Mouse (Mus musculus) embryo, embryonic 10 days (tissue): ENCODE results near the gene Tmem189.
"Not testable (repeated sequence)": the region's sequence is repeated elsewhere in the genome, so short reads cannot be mapped to it uniquely, and the experiment has no call there.

Experiments
- DNase-seq: peaks from one replicate; pipeline ENCODE4 v3.0.0-alpha.2; 2015; ENCODE audit warnings: low spot score

Gene Tmem189

DNA sequence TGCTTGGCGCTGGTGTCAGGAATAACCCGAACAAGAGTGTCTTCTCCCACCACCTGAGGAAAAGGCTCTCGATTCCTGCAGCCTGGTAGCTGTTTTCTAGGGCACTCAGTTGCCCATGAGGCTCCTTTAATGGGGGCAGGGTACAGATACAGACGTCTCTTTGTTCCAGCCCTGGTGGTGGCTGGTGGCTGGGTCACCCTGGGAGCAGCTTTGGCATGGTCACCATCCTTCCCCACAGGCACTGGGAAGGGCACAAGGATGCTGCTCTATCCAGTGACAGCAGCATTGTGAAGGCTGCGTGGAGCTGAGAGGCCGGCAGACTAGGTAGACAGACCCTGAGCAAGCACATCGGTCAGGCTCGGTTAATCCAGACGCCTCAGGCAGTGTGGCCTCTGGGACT is 38.0 kb downstream of the Tmem189 start:
- DNase-seq = no peak

DNA sequence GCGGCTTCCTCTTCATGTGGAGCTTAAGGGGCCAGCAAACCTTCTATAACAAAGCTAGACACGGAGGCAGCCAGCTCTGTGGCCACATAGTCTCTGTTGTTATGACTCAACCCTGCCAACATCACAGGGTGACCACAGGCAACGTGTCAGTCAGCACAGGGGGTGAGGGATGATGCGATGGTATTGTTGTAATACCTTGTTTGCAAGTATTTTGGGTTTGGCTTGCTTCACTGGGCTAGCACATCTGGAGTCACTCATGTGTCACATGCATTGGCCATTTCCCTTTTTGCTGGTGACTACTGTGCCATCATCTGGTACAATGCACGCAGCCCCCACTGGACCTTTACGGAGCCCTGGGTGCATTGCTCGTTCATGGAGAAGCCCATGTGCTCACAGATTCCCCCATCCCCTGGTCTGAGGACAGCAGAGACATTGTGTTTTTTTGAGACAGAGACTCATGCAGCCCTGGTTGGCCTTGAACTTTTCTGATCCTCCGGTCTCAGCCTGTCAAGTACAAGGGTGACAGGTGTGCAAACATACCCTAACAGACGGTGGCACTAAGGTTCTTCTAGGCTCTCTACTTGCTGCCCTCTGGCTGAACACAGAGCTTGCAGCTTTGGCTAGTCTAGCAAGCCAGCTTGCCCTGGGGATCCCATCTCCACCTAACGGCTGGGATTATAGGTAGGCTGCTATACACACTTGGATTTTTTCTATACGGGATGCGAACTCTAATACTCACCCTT is 40.2 kb downstream of the Tmem189 start:
- DNase-seq = no peak

DNA sequence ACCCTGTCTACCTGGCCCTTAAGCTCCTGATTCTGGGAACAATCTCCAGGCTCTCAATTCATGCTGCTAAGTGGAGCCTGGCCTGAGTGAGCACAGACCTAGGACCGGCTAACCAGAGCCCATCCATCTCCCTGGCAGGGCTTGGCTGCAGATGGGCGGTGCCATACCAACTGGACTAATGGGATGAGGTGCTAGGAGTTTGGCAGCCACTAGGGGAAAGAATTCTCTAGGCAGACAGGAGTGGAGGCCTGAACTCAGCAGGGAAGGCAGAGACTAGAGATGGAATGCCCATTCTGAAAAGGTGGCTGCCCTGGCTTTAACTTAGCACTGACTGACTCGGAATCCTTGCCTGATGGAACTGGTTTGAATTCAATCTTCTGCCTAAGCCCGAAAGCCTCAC is 43.2 kb downstream of the Tmem189 start:
- peak; percentile 44 for DNase-seq

DNA sequence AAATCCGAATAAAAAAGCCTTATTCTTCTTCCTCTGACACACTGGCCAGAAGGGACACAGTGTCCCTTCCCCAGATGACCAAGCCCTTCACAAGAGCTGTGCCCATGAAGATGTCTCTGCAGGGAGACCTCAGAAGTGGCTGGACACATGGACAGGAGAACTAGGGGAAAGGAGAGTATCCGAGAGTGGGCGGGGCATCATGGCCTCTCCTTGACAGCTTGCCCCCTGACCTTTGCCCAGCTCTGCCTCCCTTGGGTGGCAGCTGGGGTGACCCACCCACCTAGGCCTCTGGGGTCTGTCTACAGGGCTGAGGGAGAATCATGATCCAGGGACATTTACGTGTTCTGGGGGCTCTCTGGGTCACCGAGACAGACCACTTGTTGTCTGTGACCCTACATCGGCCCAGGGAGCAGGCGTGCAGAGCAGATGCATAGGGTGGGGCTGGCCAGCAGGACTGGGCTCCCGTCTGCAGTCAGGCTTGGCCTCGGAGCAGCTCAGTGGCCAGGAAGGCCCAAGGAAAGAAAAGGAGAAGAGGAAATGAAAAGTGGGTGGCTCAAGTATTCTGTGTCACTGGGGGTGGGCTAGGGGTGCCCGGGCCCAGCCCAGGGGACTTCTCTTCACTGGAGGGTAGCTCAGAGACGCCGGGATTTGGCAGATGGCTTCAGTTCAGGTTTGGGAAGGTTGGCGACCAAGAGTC is 46.1 kb downstream of the Tmem189 start:
- not testable (repeated sequence) for DNase-seq

DNA sequence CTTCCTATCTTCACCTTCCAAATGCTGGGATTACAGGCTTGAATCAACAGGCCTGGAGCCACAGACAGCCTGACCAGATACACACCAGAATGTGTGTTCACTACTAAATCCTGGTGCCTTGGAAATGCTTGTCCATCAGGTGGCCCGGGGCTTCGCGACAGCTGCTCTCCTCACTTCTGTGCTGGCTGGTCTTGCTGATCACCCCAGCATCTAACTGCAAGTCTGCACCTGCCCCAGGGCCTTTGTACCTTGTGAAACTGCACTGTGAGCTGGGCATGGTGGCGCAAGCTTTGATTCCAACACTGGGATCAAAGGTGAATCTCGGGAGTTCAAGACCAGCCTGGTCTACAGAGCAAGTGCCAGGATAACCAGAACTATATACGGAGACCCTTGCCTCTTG is 47.5 kb downstream of the Tmem189 start:
- DNase-seq = no peak

DNA sequence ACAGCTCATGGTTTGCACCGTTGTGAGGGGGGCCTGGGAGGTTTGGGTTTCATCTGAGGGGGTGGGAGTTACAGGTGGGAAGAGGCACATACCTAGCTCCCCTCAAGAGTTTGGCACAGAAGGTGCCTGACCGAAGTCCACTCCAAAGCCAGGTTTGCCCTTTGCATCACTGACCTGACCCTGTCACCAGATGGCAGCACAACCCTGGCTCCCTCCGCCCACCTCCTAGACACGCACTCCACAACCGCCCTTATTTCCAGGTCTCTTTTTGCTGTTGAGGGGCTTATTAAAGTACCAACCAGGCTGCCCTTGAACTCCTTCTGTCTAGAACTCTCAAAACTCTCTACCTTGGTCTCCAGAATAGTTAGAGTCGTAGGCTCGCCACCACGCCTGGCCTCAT is 48.3 kb downstream of the Tmem189 start:
- peak; percentile 63 for DNase-seq

DNA sequence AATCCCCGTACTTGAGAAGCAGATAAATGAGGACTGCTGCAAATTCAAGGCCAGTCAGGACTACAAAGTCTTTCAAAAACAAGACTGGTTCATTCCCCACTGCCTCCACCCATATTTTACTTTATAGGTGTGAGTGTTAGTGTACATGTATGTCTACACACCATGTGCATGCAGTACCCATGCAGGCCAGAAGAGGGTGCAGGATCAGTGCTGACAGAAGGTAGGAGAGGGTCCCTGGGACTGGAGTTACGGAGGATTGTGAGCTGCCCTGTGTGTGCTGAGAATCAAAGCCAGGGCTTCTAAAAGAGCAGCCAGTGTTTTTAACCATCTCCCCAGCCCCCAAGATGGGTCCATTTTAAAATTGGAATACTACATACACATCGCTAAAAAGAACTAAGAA is 49.3 kb downstream of the Tmem189 start:
- DNase-seq = peak; percentile 47

DNA sequence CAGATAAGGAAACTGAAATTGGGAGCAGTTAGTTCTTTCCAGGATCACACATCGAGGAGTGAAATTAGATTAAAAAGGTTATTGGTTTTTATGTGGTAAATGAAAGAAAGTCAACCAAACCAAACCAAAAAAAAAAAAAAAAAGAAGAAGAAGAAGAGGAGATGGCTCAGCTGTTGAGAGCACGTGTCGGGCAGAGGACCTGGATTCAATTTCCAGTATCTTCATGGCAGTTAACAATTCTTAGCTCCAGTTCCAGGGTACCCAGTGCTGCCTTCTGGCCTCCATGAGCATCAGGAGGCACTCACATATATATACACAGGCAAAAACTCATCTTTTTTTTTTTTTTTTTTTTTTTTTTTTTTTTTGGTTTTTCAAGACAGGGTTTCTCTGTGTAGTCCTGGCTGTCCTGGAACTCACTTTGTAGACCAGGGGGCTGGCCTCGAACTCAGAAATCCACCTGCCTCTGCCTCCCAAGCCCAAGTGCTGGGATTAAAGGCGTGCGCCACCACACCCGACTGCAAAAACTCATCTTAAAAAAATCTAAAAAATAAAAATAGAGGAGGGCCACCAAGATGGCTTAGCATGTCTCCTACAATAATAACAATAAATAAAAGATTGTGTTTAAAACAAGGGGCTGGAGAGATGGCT is 54.6 kb downstream of the Tmem189 start:
- DNase-seq = no peak

DNA sequence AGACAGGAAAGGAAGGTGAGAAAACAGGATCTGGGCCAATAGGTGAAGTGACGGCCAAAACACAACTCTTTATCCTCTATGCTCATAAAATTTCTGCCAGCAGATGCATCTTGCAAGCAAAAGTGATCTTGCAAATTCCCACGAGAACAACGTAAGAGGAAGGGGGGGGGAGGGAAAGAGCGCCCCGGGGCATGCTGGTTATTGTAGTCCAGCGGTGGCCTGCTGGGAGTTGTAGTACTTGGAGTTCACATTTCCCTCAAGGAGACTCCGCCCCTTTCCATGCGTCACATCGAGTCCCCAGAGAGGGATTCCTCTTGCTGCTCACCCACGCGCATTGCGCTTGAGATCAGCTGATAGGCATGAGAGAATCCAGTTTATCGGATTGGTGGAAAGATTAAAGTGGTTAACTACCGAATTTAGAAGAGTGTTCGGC is 55.3 kb downstream of the Tmem189 start:
- DNase-seq = peak; percentile 99

DNA sequence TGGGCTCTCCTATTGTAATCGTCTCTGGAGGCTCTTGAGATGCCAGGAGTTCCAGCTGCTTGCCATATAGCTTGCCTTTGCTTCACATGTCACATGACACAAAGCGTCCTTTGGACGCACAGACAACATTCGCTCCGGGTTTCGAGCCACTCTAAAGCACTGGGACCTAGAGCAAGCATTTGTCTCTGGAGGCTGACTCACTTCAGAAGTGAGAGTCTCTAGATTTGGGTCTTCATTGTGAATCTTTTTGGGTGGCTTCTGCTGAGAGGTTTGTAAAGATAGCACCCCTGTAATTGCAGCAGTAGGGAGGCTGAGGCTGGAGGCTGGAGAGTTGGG is 56.1 kb downstream of the Tmem189 start:
- no peak for DNase-seq

DNA sequence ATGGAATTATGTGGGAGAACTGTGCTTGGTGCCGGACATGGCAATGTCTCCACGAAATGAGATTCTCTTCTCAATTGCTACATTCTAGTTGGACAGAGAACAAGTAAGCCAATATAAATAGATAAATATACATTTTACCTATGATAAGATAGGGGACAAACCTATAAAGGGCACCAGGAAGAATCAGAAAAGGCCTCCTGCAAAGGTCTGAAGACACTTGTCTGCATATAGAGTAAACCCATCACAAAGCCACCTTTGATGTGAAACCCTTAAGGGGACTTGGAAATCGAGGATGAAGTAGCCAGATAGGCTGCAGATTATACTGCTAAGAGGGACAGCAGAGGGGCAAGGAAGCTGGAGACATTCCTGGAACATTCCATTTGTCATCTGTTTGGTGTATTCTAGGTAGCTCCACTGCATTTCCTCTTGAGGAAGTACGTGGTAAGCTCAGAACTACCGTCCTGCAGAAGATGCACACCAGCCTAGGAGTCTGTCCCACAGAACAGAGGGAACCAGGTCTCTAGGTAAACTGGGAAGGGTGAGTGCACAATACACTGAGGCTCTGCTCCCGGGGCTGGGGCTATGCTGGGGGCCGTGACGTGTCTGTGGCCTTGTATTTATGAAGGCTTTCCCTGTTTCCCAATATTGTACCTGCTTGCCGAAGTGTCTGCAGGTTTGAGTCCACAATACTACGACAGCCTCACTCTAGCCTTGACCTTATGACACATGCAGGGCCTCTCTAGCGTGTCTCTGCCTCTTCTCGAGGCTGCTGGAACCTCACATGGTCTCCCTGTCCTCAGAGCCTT is 56.7 kb downstream of the Tmem189 start:
- DNase-seq = no peak

DNA sequence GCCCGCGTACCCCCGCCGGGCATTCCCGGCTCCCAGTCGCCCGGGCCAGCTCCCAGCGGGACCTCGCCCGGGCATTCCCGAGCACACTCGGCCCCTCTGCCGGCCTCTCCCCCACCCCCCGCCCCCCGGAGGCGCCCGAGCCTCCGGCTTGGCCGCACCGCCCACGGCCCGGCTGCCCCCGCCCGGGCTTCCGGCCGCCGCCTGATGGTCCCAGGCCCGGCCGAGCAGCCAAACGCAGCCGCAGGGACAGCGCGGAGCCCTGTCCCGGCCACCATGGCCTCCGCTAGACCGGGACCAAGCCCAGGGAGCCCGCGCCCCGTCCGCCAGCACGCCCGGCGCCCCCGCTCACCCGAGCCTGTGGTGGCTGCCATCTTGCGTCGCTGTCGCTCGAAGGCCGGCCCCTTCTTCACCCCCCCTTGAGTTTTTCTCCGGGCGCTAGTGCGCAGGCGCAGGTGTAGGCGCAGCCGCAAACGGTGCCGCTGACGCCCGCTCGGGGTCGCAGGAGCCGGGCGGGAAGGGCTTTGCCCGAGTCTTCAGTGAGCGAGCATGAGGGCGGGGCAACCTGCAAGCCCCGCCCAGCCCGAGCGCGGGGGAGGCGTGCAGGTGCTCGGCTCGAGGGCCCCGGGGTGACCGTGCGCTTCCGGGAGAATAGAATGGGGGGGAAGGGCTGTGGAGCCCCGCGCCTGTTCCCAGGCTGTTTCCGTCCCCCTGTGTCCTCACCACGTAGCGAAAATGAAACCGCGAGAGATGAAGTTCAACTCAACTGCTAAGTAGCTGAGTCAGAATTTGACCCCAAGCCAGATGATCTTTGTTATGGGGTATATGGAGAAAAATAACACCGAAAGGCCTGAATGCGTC is 57.8 kb downstream of the Tmem189 start, which contains the start of gene Ube2v1:
TSS of gene Ube2v1 (minus strand) at position 505 of the 858 bp plus-strand sequence.
- DNase-seq = peak; percentile 93

DNA sequence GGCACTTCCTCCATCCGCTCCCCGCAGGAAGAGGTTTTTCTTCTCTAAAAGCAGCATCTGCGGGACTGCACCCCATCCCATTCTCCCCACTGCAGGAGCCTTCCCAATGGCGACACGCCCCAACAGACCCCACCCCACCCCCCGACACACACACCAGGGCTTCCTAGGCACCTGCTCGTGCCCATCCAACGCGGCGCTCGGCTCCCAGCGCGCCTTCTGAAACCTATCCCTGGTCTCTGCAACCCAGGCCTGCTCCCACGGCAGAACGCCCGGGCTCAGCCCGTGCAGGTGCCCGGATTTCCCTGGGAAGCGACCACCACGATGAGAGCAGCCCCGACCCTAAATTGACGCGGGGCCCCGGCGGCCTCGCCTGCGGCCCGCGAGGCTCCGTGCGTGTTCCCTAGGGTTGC is 58.4 kb downstream of the Tmem189 start:
- no peak for DNase-seq

DNA sequence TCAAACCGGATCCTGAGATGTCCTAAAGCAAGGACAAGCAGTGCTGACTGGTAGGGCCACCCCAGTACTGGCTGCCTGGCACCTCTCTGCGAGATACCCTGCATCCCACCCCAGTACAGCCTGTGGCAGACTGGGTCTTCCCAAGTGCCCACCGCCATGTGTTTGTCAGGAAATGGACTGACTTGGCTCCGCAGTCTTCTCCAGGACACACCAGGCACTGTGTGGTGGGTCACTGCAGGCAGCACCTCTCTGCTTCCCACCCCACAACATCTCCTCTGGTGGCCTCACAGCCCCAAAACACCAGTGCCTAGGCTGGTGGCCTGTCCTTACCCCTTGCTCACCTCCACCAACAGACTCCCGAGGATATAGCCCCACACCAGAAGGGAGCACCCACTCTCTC is 59.2 kb downstream of the Tmem189 start:
- DNase-seq = no peak

DNA sequence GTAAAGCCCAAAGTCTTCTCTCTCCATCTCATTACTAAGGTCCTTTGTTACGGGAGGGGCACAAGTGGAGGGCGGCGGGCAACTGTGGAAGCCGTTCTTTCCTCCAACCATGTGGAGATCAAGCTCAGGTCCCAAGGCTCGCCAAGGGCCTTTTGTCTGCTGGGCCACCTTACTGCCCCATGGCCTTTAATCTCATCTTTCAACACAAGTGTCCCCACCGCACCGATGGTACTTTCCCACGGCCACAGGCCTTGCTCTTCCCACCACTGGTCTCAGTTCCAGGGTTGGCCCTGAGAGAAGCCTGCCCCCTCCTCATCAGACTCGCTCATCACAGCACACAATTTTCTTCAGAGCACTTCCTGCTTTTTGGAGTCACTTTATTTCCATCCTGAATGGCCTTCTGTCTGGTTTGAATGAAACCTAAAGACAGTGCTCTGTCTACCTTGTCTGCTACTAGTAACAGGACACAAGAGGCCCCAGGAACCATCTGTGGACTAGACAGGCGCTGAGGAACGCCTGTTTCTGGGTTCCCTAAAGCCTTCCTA is 59.9 kb downstream of the Tmem189 start:
- DNase-seq = no peak

DNA sequence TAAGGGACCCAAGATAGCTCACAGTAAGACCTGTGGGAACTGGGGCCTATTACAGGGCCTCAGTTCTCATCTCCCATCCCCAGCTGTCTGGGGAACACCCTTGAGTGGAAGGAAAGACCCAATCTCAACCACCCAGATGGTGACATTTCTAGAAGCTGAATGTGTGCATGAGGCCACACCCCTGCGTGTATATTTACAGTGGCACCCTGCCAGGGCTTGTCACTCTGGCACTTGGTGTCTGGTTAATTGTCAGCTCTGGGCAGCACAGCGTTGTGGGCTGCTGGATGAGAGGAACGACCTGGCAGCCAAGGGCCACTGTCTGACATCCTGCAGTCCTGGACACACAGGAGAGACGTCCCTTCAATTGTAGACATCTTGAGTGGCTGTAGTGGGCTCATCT is 60.8 kb downstream of the Tmem189 start:
- DNase-seq = no peak

DNA sequence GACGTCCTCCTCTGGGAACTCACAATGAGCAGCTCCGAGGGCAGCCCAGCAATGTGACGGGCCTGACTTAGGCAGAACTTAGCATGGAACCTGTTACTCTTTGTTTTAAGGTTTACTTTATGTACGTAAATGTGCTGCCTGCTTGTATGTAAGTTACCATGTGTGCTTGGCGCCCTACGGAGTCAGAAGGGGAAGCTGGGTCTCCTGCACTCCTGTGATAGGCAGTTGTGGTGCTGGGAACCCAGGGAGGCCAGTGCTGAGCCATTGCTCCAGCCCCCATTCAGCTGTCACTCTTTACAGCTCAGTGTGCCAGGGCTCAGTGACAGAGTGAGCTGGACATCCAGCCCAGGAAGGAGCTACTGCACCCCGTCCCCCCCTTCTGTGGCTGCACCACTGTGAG is 62.6 kb downstream of the Tmem189 start:
- no peak for DNase-seq

DNA sequence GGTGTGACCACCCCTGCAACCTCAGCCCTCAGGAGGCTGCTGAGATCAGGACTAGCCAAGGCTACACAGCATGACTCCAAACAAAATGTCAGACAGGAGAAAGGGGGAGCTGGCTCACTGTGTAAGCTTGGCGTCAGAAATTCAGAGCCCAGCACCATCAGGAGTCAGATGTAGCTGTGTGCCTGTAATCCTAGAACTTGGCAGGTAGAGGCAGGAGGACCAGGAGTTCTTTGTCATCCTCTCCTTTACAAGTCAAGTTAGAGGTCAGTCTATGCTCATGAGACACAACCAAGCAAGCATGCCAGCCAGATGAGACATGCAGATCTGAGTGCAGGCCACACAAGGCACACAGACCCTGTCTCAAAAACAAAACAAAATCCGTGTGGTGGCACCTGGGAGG is 64.0 kb downstream of the Tmem189 start:
- no peak for DNase-seq

DNA sequence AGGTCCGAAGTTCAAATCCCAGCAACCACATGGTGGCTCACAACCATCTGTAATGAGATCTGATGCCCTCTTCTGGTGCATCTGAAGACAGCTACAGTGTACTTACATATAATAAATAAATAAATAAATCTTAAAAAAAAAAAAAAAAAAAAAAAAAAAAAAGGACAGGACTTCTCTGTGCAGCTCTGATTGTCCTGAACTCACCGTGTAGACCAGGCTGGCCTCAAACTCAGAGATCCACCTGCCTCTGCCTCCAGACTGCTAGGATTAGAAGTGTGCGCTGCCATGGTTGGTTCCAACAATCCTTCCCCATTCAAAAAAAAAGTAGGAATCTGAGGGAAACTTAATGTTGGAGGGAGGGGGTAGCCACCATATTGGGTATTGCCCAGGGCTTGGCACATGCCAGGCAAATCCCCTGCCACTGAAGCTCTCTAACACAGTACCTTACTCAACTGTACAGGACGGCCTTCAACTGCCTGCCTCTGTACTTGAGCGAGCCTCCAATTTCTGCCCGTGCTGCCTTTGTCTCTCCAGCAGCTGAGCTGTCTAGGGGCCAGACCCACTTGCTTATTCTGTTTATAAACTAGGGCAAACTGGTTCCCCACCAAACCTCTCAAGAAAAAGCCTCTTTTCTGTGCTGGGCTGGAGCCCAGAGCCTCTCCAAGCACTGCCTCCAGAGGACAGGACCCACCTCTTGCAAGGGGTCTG is 65.1 kb downstream of the Tmem189 start:
- DNase-seq = no peak

DNA sequence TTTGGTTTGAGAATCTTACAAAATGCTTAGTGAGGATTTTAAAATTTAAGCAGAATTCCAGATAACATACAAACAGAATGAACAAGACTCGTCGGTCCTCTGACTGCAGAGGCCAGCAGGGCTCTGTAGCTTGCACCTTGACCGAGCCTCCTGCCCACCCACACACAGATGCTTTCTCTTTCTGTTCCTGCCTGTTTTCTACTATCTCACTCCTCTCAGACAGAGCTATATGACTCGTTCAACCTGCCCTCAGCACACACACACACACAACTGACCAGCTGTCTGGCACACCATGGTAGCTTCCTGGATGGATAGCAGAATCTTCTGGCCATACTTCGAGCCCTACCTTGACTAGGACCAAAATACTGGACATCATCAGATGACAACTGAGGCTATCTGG is 66.7 kb downstream of the Tmem189 start:
- DNase-seq = no peak

DNA sequence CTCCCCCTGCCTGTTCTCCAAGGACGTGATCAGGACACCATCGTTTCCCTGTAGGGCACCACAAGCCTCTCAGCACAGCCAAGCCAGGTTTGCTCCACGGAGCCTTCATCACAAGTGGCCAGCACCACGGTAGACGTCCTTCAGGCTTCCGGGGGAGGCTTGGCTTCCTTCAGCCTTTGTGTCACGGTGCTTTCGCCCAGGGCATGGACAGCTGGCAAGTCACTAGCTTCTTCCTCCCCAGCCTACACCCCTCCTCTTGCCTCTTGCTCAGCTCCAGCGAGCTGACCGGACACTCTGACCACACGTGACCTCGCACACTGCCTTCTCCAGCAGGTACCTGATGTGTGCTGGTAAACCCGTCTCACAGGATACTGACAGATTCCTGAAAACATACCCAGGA is 67.3 kb downstream of the Tmem189 start:
- no peak for DNase-seq
